Mouse (Mus musculus): Measurements from ENCODE around the gene Faap20. TPM values are rescaled to one million over a fixed set of nuclear protein-coding genes. Genes with fewer than 3 reads are reported as not detected.

The Faap20 gene
- polyA plus RNA-seq (2014; fragmentation: Illumina TruSeq; extraction: RNeasy Lipid Tissue Mini Kit (QIAGEN cat#74804); ENCODE audit: insufficient read depth, low read depth, low replicate concordance) = 38.7 TPM

GRCm38 (mm10) chr4:155249648-155250351 is at the start of gene Faap20:
Gene Faap20, plus strand, starts transcription at chr4:155249802.

GRCm38 (mm10) chr4:155222552-155222840 is 27.1 kb upstream of the Faap20 start, which contains the start of gene Ski:
Gene Ski, minus strand, starts transcription at chr4:155222592.

Other genes starting within 250 kb of the Faap20 start
- 2.1 TPM for gene Plch2, start 193.0 kb upstream of the Faap20 start, polyA plus RNA-seq (2014; fragmentation: Illumina TruSeq; extraction: RNeasy Lipid Tissue Mini Kit (QIAGEN cat#74804); ENCODE audit: insufficient read depth, low read depth, low replicate concordance)
- gene Pex10, start 182.8 kb upstream of the Faap20 start, polyA plus RNA-seq (2014; fragmentation: Illumina TruSeq; extraction: RNeasy Lipid Tissue Mini Kit (QIAGEN cat#74804); ENCODE audit: insufficient read depth, low read depth, low replicate concordance) = 12.8 TPM
- 130 TPM for gene Rer1, start 163.4 kb upstream of the Faap20 start, polyA plus RNA-seq (2014; fragmentation: Illumina TruSeq; extraction: RNeasy Lipid Tissue Mini Kit (QIAGEN cat#74804); ENCODE audit: insufficient read depth, low read depth, low replicate concordance)
- gene Morn1, start 163.2 kb upstream of the Faap20 start, polyA plus RNA-seq (2014; fragmentation: Illumina TruSeq; extraction: RNeasy Lipid Tissue Mini Kit (QIAGEN cat#74804); ENCODE audit: insufficient read depth, low read depth, low replicate concordance) = 6.4 TPM
- 36.4 TPM for gene Ski, start 27.2 kb upstream of the Faap20 start, polyA plus RNA-seq (2014; fragmentation: Illumina TruSeq; extraction: RNeasy Lipid Tissue Mini Kit (QIAGEN cat#74804); ENCODE audit: insufficient read depth, low read depth, low replicate concordance)
- 28.0 TPM for gene Prkcz, start 111.6 kb downstream of the Faap20 start, polyA plus RNA-seq (2014; fragmentation: Illumina TruSeq; extraction: RNeasy Lipid Tissue Mini Kit (QIAGEN cat#74804); ENCODE audit: insufficient read depth, low read depth, low replicate concordance)
- gene Gabrd, start 148.3 kb downstream of the Faap20 start, polyA plus RNA-seq (2014; fragmentation: Illumina TruSeq; extraction: RNeasy Lipid Tissue Mini Kit (QIAGEN cat#74804); ENCODE audit: insufficient read depth, low read depth, low replicate concordance) = 0.35 TPM
- gene Cfap74, start 159.4 kb downstream of the Faap20 start, polyA plus RNA-seq (2014; fragmentation: Illumina TruSeq; extraction: RNeasy Lipid Tissue Mini Kit (QIAGEN cat#74804); ENCODE audit: insufficient read depth, low read depth, low replicate concordance) = 2.1 TPM
- 1.1 TPM for gene Tmem52, start 219.3 kb downstream of the Faap20 start, polyA plus RNA-seq (2014; fragmentation: Illumina TruSeq; extraction: RNeasy Lipid Tissue Mini Kit (QIAGEN cat#74804); ENCODE audit: insufficient read depth, low read depth, low replicate concordance)
- 229 TPM for gene Gnb1, start 241.6 kb downstream of the Faap20 start, polyA plus RNA-seq (2014; fragmentation: Illumina TruSeq; extraction: RNeasy Lipid Tissue Mini Kit (QIAGEN cat#74804); ENCODE audit: insufficient read depth, low read depth, low replicate concordance)